Mouse (Mus musculus) kidney, postnatal 0 days (tissue): Measurements from ENCODE around the gene Hoxa5. TPM values are rescaled to one million over a fixed set of nuclear protein-coding genes. Genes with fewer than 3 reads are reported as not detected.

Experiments used
- ATAC-seq: fragments of 200-750 bp; cut with Nextera tagmentation; replicated peaks from 2 replicates; pipeline ENCODE4 v1.8.0; 2017; ENCODE audit warnings: low read depth, moderate number of reproducible peaks, moderate TSS enrichment, moderate library complexity; ENCODE audit not compliant: low FRiP score
- DNase-seq: peaks from one replicate; pipeline ENCODE4 v3.0.0-alpha.2; 2016; ENCODE audit warnings: low spot score
- H3K27ac ChIP-seq: fragments of 300-500 bp; sonication (generic); 2 replicates; pipeline ENCODE4 v1.5.1; 2014; ENCODE audit warnings: mild to moderate bottlenecking
- H3K27me3 ChIP-seq: fragments of 300-500 bp; sonication (generic); 2 replicates; pipeline ENCODE4 v1.6.1; 2014; ENCODE audit warnings: low read length, mixed read lengths; ENCODE audit not compliant: insufficient read depth
- H3K36me3 ChIP-seq: fragments of 300-500 bp; sonication (generic); 2 replicates; pipeline ENCODE4 v1.6.1; 2014; ENCODE audit warnings: low read length, mixed read lengths; ENCODE audit not compliant: insufficient read depth
- H3K4me1 ChIP-seq: fragments of 300-500 bp; sonication (generic); replicated peaks from 2 replicates; pipeline ENCODE4 v1.6.1; 2014; ENCODE audit warnings: antibody characterized with exemption, low read length, mixed read lengths; ENCODE audit not compliant: insufficient read depth
- H3K4me2 ChIP-seq: fragments of 300-500 bp; sonication (generic); 2 replicates; pipeline ENCODE4 v1.6.1; 2014; ENCODE audit warnings: mild to moderate bottlenecking, low read length, moderate library complexity, mixed read lengths
- H3K4me3 ChIP-seq: fragments of 300-500 bp; sonication (generic); replicated peaks from 2 replicates; pipeline ENCODE4 v1.5.1; 2014; ENCODE audit warnings: low read depth, low read length
- H3K9ac ChIP-seq: fragments of 300-500 bp; sonication (generic); 2 replicates; pipeline ENCODE4 v1.6.1; 2014; ENCODE audit warnings: low read depth, low read length
- H3K9me3 ChIP-seq: fragments of 300-500 bp; sonication (generic); replicated peaks from 2 replicates; pipeline ENCODE4 v1.6.1; 2016; ENCODE audit warnings: low read length, inconsistent platforms, mixed read lengths
- CTCF ChIP-seq: IDR thresholded peaks from 2 replicates; pipeline ENCODE4 v1.5.1; 2016; ENCODE audit warnings: antibody characterized with exemption, low read depth, mild to moderate bottlenecking, moderate library complexity
- WGBS: fragments of 180-500 bp; shearing (Covaris S2); extraction: QIAGEN DNeasy Blood & Tissue Kit; methylation state at CpG from one replicate; pipeline ENCODE4 v1.1.7; 2014; 5-methylcytosine and 5-hydroxymethylcytosine counted together
- polyA plus RNA-seq: library from polyadenylated mRNA; unstranded; fragments of >200 nt; fragmentation: Nextera tagmentation; extraction: Ambion mirVana; gene quantifications from 2 replicates; pipeline ENCODE4 v1.2.1, GENCODE M21; 2015

The Hoxa5 gene
- polyA plus RNA-seq, 1 experiment from 2014 or later: 10.4 TPM

GRCm38 (mm10) chr6:52240389-52241000, 36.1 kb upstream of the Hoxa5 start, which contains the start of gene Hoxa10:
Hoxa10 (minus strand) TSS chr6:52240854.
- Histone ChIP-seq H3K4me2 (peak within 1 kb of the TSS; percentile 92), H3K27me3 (no peaks in the 10 kb centered on the region), H3K27ac (peak within 1 kb of the TSS; percentile 97), H3K9me3 (no peaks in the 10 kb centered on the region), H3K36me3 (no peaks in the 10 kb centered on the region), H3K4me1 (peaks cover 13% of the 10 kb centered on the region), H3K9ac (peak within 1 kb of the TSS; percentile 98), H3K4me3 (peak within 1 kb of the TSS; percentile 85)
- ATAC-seq (peak; percentile 68), DNase-seq (peak; percentile 97)
- WGBS: 2% methylated on average over 35 of the region's 35 CpGs
- peak; percentile 89 for TF ChIP-seq CTCF

GRCm38 (mm10) chr6:52239625-52240388, 35.4 kb upstream of the Hoxa5 start:
- Histone ChIP-seq H3K9me3 (no peaks in the 10 kb centered on the region), H3K36me3 (no peaks in the 10 kb centered on the region), H3K4me2 (peak overlapping the region; percentile 92), H3K27ac (peak overlapping the region; percentile 97), H3K27me3 (no peaks in the 10 kb centered on the region), H3K9ac (peak overlapping the region; percentile 98), H3K4me3 (peak overlapping the region; percentile 85), H3K4me1 (peaks cover 13% of the 10 kb centered on the region)
- no peak for DNase-seq
- ATAC-seq: no peak
- TF ChIP-seq CTCF: no peak
- WGBS: under 1% methylated on average over 30 of the region's 30 CpGs

GRCm38 (mm10) chr6:52238976-52239375, 34.6 kb upstream of the Hoxa5 start:
- H3K9me3 ChIP-seq: no peaks in the 10 kb centered on the region
- H3K4me3 ChIP-seq: peak overlapping the region; percentile 85
- ATAC-seq (no peak), DNase-seq (peak; percentile 70)
- 3% methylated on average over 7 of the region's 7 CpGs for WGBS
- no peak for TF ChIP-seq CTCF
- H3K4me2 ChIP-seq: peak overlapping the region; percentile 92
- H3K9ac ChIP-seq: peak overlapping the region; percentile 98
- H3K27ac ChIP-seq: peak overlapping the region; percentile 97; the same call in 1 of the 2 replicates
- H3K36me3 ChIP-seq: no peaks in the 10 kb centered on the region
- H3K27me3 ChIP-seq: no peaks in the 10 kb centered on the region
- peaks cover 13% of the 10 kb centered on the region for H3K4me1 ChIP-seq

- TF ChIP-seq CTCF: no peak
- H3K4me2 ChIP-seq: peak overlapping the region; percentile 92
- 11% methylated on average over 7 of the region's 7 CpGs for WGBS
- H3K4me3 ChIP-seq: peak overlapping the region; percentile 85
- H3K9me3 ChIP-seq: no peaks in the 10 kb centered on the region
- H3K36me3 ChIP-seq: no peaks in the 10 kb centered on the region
- no peak for DNase-seq
- no peak for ATAC-seq
- peak overlapping the region; percentile 55; the same call in 1 of the 2 replicates for H3K27ac ChIP-seq
- peak overlapping the region; percentile 98 for H3K9ac ChIP-seq
- H3K4me1 ChIP-seq: peaks cover 13% of the 10 kb centered on the region
- H3K27me3 ChIP-seq: no peaks in the 10 kb centered on the region
Measured at GRCm38 (mm10) chr6:52238155-52238545, 33.8 kb upstream of the Hoxa5 start.

DNA sequence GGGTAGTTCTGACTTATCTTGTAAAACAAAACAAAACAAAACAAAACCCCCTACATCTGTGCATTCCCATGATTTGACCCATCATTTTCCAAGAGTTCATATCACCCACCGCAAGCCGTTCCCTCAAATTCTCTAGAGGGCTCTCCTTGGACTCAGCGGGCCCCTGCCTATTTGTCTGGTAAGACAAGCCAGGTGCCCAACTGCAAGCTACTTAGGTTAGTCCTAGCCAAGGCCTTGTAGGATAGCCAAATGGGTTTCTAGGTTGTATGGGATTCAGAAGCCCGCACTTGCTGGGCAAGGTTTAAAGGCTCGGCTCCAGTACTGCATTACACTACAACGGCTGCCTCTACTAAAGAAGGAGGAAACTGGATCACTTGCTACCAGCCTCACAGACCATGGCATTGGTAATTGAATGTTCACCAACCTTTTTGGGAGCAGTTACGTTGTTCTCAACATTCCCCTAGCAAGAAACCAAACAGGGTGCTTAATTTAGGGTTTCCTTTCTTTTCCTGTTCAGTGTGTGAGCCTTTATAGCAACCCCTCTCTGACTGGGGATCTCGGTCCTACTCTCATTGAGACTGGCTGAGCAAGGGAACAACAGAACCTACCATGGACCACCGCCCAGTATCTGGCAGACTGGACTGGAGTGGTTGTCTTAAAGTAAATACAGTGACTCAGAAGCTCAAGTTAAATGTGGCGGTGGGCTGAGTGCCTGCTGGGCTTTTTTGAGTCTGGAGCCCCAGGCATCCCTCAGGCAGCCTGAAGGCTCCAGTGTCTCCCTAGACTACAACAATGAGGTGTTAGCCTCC, 33.2 kb upstream of the Hoxa5 start:
- Histone ChIP-seq H3K27me3 (no peaks in the 10 kb centered on the region), H3K36me3 (no peaks in the 10 kb centered on the region), H3K4me3 (peak overlapping the region; percentile 85), H3K27ac (peak overlapping the region; percentile 55), H3K9me3 (no peaks in the 10 kb centered on the region), H3K4me1 (peaks cover 13% of the 10 kb centered on the region), H3K4me2 (peak overlapping the region; percentile 92), H3K9ac (peak overlapping the region; percentile 98)
- TF ChIP-seq CTCF: no peak
- ATAC-seq (no peak), DNase-seq (peak; percentile 57)
- 19% methylated on average over 10 of the region's 10 CpGs for WGBS

DNA sequence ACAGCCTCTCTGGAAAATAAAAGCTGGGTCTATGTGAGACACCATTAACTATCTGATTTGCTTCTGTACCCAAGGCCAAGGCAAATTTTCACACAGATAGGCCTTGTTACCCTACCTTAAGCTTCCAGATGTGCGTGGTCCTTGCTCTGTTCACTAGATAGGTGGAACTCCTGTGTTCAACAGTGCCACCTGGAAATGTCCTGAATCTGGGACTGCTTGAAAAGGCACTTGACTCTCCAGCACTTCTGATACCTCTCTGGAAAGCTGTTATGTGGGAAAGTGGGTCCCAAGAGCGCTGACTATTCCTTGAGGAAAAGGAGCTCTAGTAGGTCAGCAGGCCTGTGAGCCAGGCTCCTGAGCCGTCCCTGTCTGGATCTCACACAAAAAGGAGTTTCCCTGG, 32.4 kb upstream of the Hoxa5 start:
- ATAC-seq (no peak), DNase-seq (no peak)
- WGBS: 27% methylated on average over 3 of the region's 3 CpGs
- Histone ChIP-seq H3K9ac (peak overlapping the region; percentile 98), H3K27me3 (no peaks in the 10 kb centered on the region), H3K4me2 (peak overlapping the region; percentile 92), H3K9me3 (no peaks in the 10 kb centered on the region), H3K36me3 (no peaks in the 10 kb centered on the region), H3K4me3 (peak overlapping the region; percentile 85), H3K4me1 (peaks cover 13% of the 10 kb centered on the region), H3K27ac (peak overlapping the region; percentile 55; the same call in 1 of the 2 replicates)
- TF ChIP-seq CTCF: no peak
